Mouse (Mus musculus) limb, embryonic 14.5 days (tissue): ENCODE measurements at regions not wholly inside any gene's neighbourhood (a gene's known extent, or its start where the extent isn't known, plus 50 kb on each side); places are given as distances from the start of the nearest gene placed in this dataset.

ENCODE experiments used
- ATAC-seq: fragments of 200-750 bp; cut with Nextera tagmentation; 2 replicates; pipeline ENCODE4 v1.8.0; 2017; ENCODE audit warnings: low read depth, moderate number of reproducible peaks, moderate TSS enrichment; ENCODE audit not compliant: low FRiP score
- DNase-seq: peaks from one replicate; pipeline ENCODE4 v3.0.0-alpha.2; 2015; ENCODE audit warnings: low spot score
- H3K27ac ChIP-seq: fragments of 300-500 bp; sonication (generic); replicated peaks from 2 replicates; pipeline ENCODE4 v1.5.1; 2014; ENCODE audit warnings: low read depth, mild to moderate bottlenecking, low read length, moderate library complexity, mixed read lengths
- H3K27me3 ChIP-seq: fragments of 300-500 bp; sonication (generic); 2 replicates; pipeline ENCODE4 v1.6.1; 2014; ENCODE audit warnings: low read length, mixed read lengths; ENCODE audit not compliant: control insufficient read depth, insufficient read depth
- H3K36me3 ChIP-seq: fragments of 300-500 bp; sonication (generic); 2 replicates; pipeline ENCODE4 v1.6.1; 2014; ENCODE audit warnings: mild to moderate bottlenecking, low read length, moderate library complexity, mixed read lengths; ENCODE audit not compliant: control insufficient read depth, insufficient read depth
- H3K4me1 ChIP-seq: fragments of 300-500 bp; sonication (generic); 2 replicates; pipeline ENCODE4 v1.6.1; 2014; ENCODE audit warnings: antibody characterized with exemption, low read length, mixed read lengths; ENCODE audit not compliant: control insufficient read depth, insufficient read depth
- H3K4me2 ChIP-seq: fragments of 300-500 bp; sonication (generic); replicated peaks from 2 replicates; pipeline ENCODE4 v1.6.1; 2014; ENCODE audit warnings: low read depth, mild to moderate bottlenecking, low read length, moderate library complexity; ENCODE audit not compliant: severe bottlenecking
- H3K4me3 ChIP-seq: fragments of 300-500 bp; sonication (generic); replicated peaks from 2 replicates; pipeline ENCODE4 v1.5.1; 2014; ENCODE audit warnings: low read length
- H3K9ac ChIP-seq: fragments of 300-500 bp; sonication (generic); 2 replicates; pipeline ENCODE4 v1.6.1; 2014; ENCODE audit warnings: mild to moderate bottlenecking, low read depth, low read length, moderate library complexity; ENCODE audit not compliant: severe bottlenecking
- H3K9me3 ChIP-seq: fragments of 300-500 bp; sonication (generic); 2 replicates; pipeline ENCODE4 v1.6.1; 2016; ENCODE audit warnings: low read length; ENCODE audit not compliant: control insufficient read depth
- POLR2A ChIP-seq: fragments of 200-500 bp; IDR thresholded peaks from 2 replicates; pipeline ENCODE4 v1.8.0; 2012; ENCODE audit warnings: inconsistent platforms, mild to moderate bottlenecking, moderate library complexity, borderline replicate concordance; ENCODE audit not compliant: insufficient read depth, insufficient read length; ENCODE audit errors: extremely low read depth
- WGBS: fragments of 180-500 bp; shearing (Covaris S2); extraction: QIAGEN DNeasy Blood & Tissue Kit; methylation state at CpG from one replicate; pipeline ENCODE4 v1.1.7; 2014; 5-methylcytosine and 5-hydroxymethylcytosine counted together

DNA sequence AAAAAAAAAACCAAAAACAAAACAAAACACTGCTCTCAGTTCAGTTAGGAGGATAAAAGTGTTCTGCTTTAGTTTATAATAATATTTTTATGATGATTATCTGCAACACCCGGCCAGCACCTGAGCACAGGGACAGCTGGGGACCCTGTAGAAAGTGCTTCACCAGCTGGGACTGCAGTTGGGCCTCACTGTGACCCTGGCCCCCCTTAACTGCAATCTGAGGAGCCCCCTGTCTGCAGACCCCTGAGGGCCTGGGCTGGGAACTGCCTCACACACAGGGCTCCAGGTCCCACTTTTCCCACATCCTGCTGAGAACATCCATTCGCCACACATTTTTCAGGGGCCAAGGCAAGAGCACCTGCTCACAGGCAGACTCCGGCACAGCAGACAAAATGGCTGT, 437.6 kb downstream of the Rps24 start:
- Histone ChIP-seq H3K4me3 (no peak overlapping the region), H3K4me2 (no peak overlapping the region), H3K27ac (0 out of 2 replicates have a peak overlapping the region, but pooled peaks have one; percentile 19), H3K9ac (no peak overlapping the region), H3K36me3 (no peaks in the 10 kb centered on the region), H3K9me3 (no peaks in the 10 kb centered on the region), H3K27me3 (no peaks in the 10 kb centered on the region), H3K4me1 (peaks cover 27% of the 10 kb centered on the region)
- WGBS = 43% methylated on average over 3 of the region's 3 CpGs
- ATAC-seq (peak; percentile 58), DNase-seq (no peak)
- no peak for TF ChIP-seq POLR2A

DNA sequence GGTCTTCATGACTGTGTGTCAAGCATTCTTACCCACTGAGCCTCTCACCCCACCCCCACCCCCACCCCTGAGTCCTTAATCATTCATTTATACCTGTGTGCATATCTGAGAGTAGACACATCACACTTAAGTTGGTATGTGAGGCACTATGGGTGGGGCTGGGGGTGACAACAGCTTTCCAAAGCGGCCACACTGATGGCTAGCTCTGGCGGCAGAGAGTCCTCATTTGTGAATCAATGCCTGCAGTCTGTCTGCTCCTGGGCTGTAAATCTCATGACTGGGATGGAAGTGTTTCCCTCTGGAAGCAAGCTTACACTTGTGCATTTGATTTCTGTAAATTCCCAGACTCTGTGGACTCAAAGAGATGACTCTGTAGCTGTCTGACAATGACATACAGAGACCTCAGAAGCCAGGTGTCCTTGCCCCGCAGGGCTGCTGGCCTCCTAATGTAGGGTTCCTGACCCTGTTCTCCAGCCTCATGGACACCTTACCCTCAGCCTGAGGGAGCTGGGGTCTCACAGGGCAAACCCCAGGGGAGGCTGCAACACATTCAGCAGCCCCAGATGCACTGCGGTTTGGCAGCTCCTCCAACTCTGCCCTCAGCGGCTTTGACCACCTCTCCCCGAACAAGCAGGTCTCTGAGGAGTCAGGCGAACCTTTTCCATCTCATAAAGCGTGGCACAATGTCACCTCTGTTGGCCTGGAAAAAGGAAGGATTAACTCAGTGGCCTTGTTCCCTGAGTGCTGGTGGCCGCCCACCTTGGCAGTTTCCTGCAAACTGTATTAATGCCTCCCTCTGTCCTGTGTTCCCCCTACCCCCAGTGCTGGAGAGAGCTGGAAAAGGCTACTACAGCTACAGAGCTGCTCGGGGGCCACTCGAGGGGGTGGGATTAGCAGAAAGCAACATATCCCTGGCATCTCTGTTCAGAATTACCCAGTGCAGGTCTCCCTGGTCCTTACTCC, 439.4 kb downstream of the Rps24 start:
- ATAC-seq (peak; percentile 70), DNase-seq (peak; percentile 58)
- no peak overlapping the region for H3K4me2 ChIP-seq
- peaks cover 27% of the 10 kb centered on the region for H3K4me1 ChIP-seq
- H3K4me3 ChIP-seq = no peak overlapping the region
- H3K27ac ChIP-seq = peak overlapping the region; percentile 78
- TF ChIP-seq POLR2A = no peak
- no peaks in the 10 kb centered on the region for H3K27me3 ChIP-seq
- H3K9me3 ChIP-seq = no peaks in the 10 kb centered on the region
- WGBS = 38% methylated on average over 11 of the region's 11 CpGs
- H3K9ac ChIP-seq = no peak overlapping the region
- no peaks in the 10 kb centered on the region for H3K36me3 ChIP-seq

DNA sequence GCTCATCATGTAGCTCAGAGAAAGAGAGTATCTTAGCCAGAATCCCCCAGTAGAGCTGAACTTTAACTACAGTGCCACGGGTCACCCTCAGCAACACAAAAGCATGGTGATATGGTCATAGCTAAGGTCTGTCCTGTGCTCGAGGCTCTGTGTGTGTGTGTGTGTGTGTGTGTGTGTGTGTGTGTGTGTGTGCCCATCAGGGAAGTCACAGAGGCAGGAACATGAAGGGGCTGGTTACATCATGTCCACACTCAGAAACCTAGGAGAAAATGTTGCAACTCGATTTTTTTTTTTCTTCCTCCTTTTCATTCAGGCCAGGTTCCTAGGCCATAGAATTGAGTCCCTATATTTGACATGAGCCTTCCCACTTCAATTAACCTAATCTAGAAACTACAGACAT, 441.8 kb downstream of the Rps24 start:
- ATAC-seq = no peak
- WGBS = 78% methylated on average over 3 of the region's 3 CpGs
- no peak overlapping the region for H3K4me3 ChIP-seq
- H3K27me3 ChIP-seq = no peaks in the 10 kb centered on the region
- no peaks in the 10 kb centered on the region for H3K36me3 ChIP-seq
- no peak overlapping the region for H3K4me2 ChIP-seq
- TF ChIP-seq POLR2A = no peak
- H3K9ac ChIP-seq = no peak overlapping the region
- DNase-seq = no peak
- peaks cover 24% of the 10 kb centered on the region for H3K4me1 ChIP-seq
- H3K9me3 ChIP-seq = no peaks in the 10 kb centered on the region
- no peak overlapping the region for H3K27ac ChIP-seq

DNA sequence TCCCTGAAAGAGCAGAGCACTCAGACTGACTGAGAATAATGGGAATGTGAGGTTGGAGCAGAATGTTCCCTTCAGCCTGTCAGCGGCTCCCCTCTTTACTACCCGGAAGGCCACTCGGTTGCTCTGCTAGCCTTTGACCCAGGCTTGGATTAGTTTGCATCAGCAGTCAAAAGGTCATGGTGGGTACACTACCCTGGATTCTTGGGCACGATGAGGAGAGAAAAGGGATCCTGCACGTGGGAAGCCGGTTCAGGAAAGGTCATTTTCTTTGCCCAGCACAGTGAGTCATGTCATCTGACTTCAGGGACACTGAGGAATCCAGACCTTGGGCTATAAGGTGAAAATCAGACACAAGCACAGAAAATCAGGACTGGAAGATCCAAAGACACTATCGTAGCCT, 443.3 kb downstream of the Rps24 start:
- H3K4me3 ChIP-seq = no peak overlapping the region
- H3K9ac ChIP-seq = no peak overlapping the region
- no peak overlapping the region for H3K27ac ChIP-seq
- WGBS = 39% methylated on average over 7 of the region's 7 CpGs
- peaks cover 17% of the 10 kb centered on the region for H3K4me1 ChIP-seq
- no peaks in the 10 kb centered on the region for H3K9me3 ChIP-seq
- no peak for DNase-seq
- no peaks in the 10 kb centered on the region for H3K36me3 ChIP-seq
- no peak overlapping the region for H3K4me2 ChIP-seq
- H3K27me3 ChIP-seq = no peaks in the 10 kb centered on the region
- ATAC-seq = no peak
- no peak for TF ChIP-seq POLR2A

DNA sequence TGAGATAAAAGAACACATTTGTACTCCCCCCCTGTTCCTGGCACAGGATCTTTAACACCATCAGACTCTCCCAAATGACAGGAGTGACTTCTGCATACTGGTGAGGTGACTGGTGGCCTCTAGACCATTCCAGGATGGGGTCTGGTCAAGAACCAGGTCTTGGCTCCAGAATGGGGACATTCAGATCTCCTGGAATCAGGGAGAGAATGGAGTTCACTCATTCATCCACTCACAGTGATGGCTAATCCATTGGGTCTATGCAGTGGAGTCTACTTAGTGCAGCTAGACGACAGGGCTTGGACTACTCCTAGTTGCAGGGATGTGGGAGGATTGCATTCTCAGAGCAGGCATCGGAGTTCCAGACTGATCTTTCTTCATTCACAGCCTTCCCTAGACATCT, 451.0 kb downstream of the Rps24 start:
- Histone ChIP-seq H3K4me2 (no peak overlapping the region), H3K36me3 (no peaks in the 10 kb centered on the region), H3K9me3 (no peaks in the 10 kb centered on the region), H3K4me1 (peaks cover 16% of the 10 kb centered on the region; the same call in 1 of the 2 replicates), H3K27me3 (no peaks in the 10 kb centered on the region), H3K4me3 (no peak overlapping the region), H3K27ac (no peak overlapping the region), H3K9ac (no peak overlapping the region)
- no peak for DNase-seq
- no peak for TF ChIP-seq POLR2A
- no peak for ATAC-seq
- WGBS = 87% methylated on average over 2 of the region's 2 CpGs

DNA sequence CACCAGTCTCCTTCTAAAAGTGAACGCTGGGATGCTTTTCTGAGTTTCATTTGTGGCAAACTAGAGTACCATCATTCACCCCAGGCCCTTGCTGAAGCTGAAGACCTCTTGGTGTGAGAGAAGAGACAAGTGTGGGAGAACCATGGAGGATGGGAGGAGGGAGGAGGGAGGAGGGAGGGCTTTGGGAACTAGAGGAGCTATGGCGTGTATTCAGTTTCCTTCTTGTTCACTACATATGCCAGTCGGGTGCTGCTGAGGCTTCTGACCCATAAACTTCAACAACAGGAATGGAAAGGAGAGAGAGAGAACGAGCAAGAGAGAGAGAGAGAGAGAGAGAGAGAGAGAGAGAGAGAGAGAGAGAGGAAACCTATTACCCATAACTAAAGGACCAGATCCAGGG, 452.1 kb downstream of the Rps24 start:
- Histone ChIP-seq H3K4me2 (no peak overlapping the region), H3K27ac (peak overlapping the region; percentile 50), H3K9ac (no peak overlapping the region), H3K36me3 (no peaks in the 10 kb centered on the region), H3K27me3 (no peaks in the 10 kb centered on the region), H3K4me3 (no peak overlapping the region), H3K9me3 (no peaks in the 10 kb centered on the region), H3K4me1 (peaks cover 16% of the 10 kb centered on the region; the same call in 1 of the 2 replicates)
- TF ChIP-seq POLR2A = no peak
- DNase-seq = no peak
- no peak for ATAC-seq
- 71% methylated on average over 4 of the region's 4 CpGs for WGBS
